Mouse (Mus musculus): ENCODE measurements around the gene Myl6.

DNA sequence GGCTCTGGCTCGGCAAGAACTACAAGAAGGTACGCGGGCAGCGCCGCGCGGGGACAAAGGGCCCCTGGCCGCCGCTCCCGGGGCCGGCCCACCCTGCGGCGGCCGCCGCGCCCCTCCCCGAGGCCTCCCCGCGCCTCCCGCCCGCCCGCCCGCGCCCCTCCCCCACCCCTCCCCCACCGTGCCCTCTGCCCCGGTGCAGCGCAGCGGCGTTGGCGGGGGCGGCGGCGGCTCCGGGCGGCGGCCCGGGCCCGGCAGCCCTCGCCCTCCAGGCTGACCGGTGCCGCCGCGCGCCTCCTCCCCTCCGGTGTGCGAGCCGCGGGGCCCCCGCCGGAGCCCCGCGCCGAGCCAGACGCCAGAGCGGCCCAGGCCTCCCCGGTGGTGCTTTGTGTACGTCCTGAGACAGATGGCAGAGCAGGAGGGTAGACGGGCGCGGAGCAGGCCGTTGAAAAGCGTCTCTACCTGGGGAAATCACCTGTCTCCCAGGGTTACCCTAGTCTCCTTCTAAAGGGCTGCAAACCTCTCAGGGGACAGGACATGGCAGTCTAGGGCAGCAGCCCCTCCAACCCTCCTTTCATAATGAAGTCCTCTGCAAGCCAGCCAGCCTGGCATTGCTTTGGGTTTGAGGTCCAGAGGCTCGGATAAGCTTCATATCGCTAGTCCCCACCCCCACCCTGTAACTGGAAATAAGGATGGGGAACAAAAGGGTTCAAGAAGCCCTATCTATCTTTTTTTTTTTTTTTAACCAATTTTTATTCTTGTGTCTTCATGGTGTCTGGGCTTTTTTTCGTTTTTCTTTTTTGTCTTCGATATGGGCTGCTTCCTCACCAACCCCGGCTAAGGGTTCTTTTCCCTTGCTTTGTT is 34.3 kb downstream of the Myl6 start:
- TF ChIP-seq POLR2A (IDR thresholded peaks at IDR 0.05; ENCODE audit: insufficient read depth, low read length) (no peak), EP300 (IDR thresholded peaks at IDR 0.05; ENCODE audit: insufficient read depth, low read depth, low read length) (no peak), CTCF (IDR thresholded peaks at IDR 0.05; ENCODE audit: low read depth, low read length) (no peak)

Measured in ES-Bruce4 (cell line).